Mouse (Mus musculus) gastrocnemius, adult 2 months (tissue): Measurements from ENCODE around the gene Htra3. TPM values are rescaled to one million over a fixed set of nuclear protein-coding genes. Genes with fewer than 3 reads are reported as not detected.

Experiments
- DNase-seq: peaks from one replicate; pipeline ENCODE4 v3.0.0; 2022
- H3K27ac ChIP-seq: fragments of 200-600 bp; 2 replicates; pipeline ENCODE4 v1.8.1; 2022; ENCODE audit warnings: mild to moderate bottlenecking
- H3K4me3 ChIP-seq: fragments of 200-600 bp; 2 replicates; pipeline ENCODE4 v1.8.1; 2022; ENCODE audit warnings: mild to moderate bottlenecking, moderate library complexity
- CTCF ChIP-seq: fragments of 200-600 bp; IDR thresholded peaks from 2 replicates; pipeline ENCODE4 v1.8.1; 2022; ENCODE audit warnings: antibody characterized with exemption, mild to moderate bottlenecking, moderate library complexity
- intact Hi-C: fragments of 180-260 bp; cut with DNase I; formaldehyde crosslinking; loops from one replicate; pipeline ENCODE4 v1.15.1; 2025
- total RNA-seq, 2 experiments: library from RNA; stranded (reverse); gene quantifications; 2 replicates each; pipeline ENCODE4 v1.2.3; 2021

The Htra3 gene
- total RNA-seq, 2 experiments from 2014 or later, result 40.1 to 52.2 TPM

GRCm38 (mm10) chr5:35644082-35644481, 35.5 kb downstream of the Htra3 start:
- Histone ChIP-seq H3K4me3 (no peak overlapping the region), H3K27ac (peak overlapping the region; percentile 43)
- intact Hi-C loops, result no loop called here
- no peak for TF ChIP-seq CTCF
- DNase-seq, result no peak

- no peak overlapping the region for H3K4me3 ChIP-seq
- H3K27ac ChIP-seq, result peak overlapping the region; percentile 48
- no peak for DNase-seq
- no peak for TF ChIP-seq CTCF
- intact Hi-C loops, result no loop called here
Measured at GRCm38 (mm10) chr5:35643401-35644048, 36.1 kb downstream of the Htra3 start.

- intact Hi-C loops, result no loop called here
- no peak overlapping the region for H3K4me3 ChIP-seq
- H3K27ac ChIP-seq, result peak overlapping the region; percentile 48
- DNase-seq, result no peak
- TF ChIP-seq CTCF, result no peak
Measured at GRCm38 (mm10) chr5:35641961-35642584, 37.5 kb downstream of the Htra3 start.

GRCm38 (mm10) chr5:35636016-35636415, 43.6 kb downstream of the Htra3 start:
- no peak overlapping the region for H3K4me3 ChIP-seq
- peak; percentile 74 for DNase-seq
- intact Hi-C loops, result no loop called here
- TF ChIP-seq CTCF, result no peak
- H3K27ac ChIP-seq, result peak overlapping the region; percentile 48

- peak overlapping the region; percentile 35 for H3K27ac ChIP-seq
- TF ChIP-seq CTCF, result no peak
- intact Hi-C loops, result no loop called here
- peak; percentile 68 for DNase-seq
- H3K4me3 ChIP-seq, result no peak overlapping the region
Measured at GRCm38 (mm10) chr5:35632841-35633240, 46.7 kb downstream of the Htra3 start.

- TF ChIP-seq CTCF, result no peak
- intact Hi-C loops, result no loop called here
- H3K27ac ChIP-seq, result no peak overlapping the region
Measured at GRCm38 (mm10) chr5:35631755-35632154, 47.8 kb downstream of the Htra3 start.

GRCm38 (mm10) chr5:35631224-35631623, 48.4 kb downstream of the Htra3 start:
- Histone ChIP-seq H3K4me3 (no peak overlapping the region), H3K27ac (no peak overlapping the region)
- DNase-seq, result no peak
- no peak for TF ChIP-seq CTCF
- intact Hi-C loops, result no loop called here

More at GRCm38 (mm10) chr5:35631755-35632154, 47.8 kb downstream of the Htra3 start:
- no peak overlapping the region for H3K4me3 ChIP-seq
- no peak for DNase-seq

- Histone ChIP-seq H3K27ac (no peak overlapping the region), H3K4me3 (no peak overlapping the region)
- intact Hi-C loops, result no loop called here
- TF ChIP-seq CTCF, result no peak
- no peak for DNase-seq
Measured at GRCm38 (mm10) chr5:35630706-35631105, 48.9 kb downstream of the Htra3 start.

- no peak for DNase-seq
- Histone ChIP-seq H3K27ac (no peak overlapping the region), H3K4me3 (no peak overlapping the region)
- intact Hi-C loops, result no loop called here
- TF ChIP-seq CTCF, result peak; percentile 36
Measured at GRCm38 (mm10) chr5:35629333-35629732, 50.2 kb downstream of the Htra3 start.

- Histone ChIP-seq H3K27ac (peak overlapping the region; percentile 66), H3K4me3 (no peak overlapping the region)
- TF ChIP-seq CTCF, result no peak
- DNase-seq, result peak; percentile 88
- intact Hi-C loops, result no loop called here
Measured at GRCm38 (mm10) chr5:35628685-35629084, 50.9 kb downstream of the Htra3 start.

GRCm38 (mm10) chr5:35627307-35627840, 52.2 kb downstream of the Htra3 start:
- no peak for DNase-seq
- Histone ChIP-seq H3K4me3 (no peak overlapping the region), H3K27ac (peak overlapping the region; percentile 66; the same call in 1 of the 2 replicates)
- peak; percentile 30; the same call in 1 of the 2 replicates for TF ChIP-seq CTCF
- intact Hi-C loops, result no loop called here

- TF ChIP-seq CTCF, result no peak
- Histone ChIP-seq H3K27ac (no peak overlapping the region), H3K4me3 (no peak overlapping the region)
- no peak for DNase-seq
- intact Hi-C loops, result no loop called here
Measured at GRCm38 (mm10) chr5:35626408-35626807, 53.2 kb downstream of the Htra3 start.

GRCm38 (mm10) chr5:35624751-35625239, 54.8 kb downstream of the Htra3 start:
- Histone ChIP-seq H3K27ac (peak overlapping the region; percentile 62), H3K4me3 (no peak overlapping the region)
- DNase-seq, result peak; percentile 91
- intact Hi-C loops, result no loop called here
- no peak for TF ChIP-seq CTCF
